Mouse (Mus musculus): Measurements from ENCODE around the gene Dera. TPM values are rescaled to one million over a fixed set of nuclear protein-coding genes. Genes with fewer than 3 reads are reported as not detected.

The Dera gene
- 29.0 to 35.4 TPM (median 32.2 TPM) in 4 replicates for total RNA-seq (2023; ENCODE audit: inconsistent age)

DNA sequence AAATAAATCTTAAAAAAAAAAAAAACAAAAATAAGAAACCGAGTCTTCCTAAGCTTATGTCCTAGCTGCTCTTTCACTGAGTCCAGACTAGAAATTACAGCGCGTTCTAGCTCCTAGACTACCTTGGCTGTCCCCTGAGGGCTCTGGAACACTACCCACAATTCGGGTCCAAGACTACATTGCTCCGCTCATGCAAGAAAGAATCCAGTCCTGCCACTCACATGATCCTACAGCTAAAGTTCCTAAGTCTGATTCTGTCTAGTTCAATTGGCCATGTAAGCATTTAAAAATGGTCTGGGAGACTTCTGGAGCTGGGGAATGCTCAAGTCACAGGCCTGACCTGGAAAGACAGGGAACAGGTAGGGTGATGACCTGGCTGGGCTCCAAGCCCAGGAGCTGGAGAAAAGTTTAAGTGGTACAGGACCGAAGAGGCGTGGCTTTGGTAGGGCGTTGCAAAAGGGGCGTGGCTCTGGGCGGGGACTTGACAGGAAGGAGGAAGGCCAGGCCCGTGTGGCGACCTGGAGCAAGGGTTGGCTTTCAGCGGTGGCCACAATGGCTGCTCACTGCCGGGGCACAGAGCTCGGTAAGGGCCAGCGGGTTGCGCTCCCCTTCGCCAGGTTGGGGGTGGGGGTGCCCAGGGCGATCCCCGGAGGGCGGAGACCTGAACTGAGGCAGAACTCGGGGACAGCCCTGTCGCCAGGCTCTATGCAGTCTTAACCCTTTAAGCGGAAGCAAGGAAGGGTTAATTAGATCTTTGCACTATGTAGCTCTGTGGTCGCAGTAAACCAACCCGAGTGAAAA, at the start of gene Dera:
Gene Dera (plus strand): TSS at position 491 of the 801 bp plus-strand sequence.

DNA sequence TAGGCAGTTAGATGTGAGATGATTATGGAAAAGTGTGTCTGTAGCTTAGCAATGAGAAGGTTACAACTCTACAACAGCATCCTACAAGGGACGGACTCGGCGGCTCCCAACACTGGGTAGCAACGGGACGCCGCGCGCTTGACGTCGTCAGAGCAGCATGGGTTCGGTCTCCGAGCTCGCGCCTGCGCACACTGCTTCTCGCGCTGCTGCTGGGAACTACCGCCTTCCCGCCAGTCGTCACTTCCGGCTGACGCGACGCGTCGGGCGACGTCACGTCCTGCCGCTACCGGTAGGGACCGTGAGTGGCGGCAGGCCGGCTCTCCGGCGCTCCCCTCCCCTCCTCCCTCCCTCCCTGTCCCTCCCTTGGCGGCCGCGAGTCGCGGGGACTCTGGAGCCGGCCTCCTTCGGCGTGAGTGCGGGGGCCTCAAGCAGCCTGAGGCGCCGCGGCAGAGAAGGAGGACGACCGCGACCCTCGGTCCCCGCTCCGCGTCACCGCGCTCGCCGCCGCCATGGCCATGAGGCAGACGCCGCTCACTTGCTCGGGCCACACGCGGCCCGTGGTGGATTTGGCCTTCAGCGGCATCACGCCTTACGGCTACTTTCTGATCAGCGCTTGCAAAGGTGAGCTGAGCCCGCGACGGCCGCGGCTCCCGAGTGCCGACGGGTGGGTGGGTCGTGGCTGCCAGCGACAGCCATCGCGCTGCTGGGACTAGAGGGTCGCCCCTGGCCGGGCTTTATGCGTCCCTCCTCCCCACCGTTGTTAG, 19.3 kb upstream of the Dera start, which contains the start of gene Strap:
Gene Strap (plus strand): TSS at position 233 of the 764 bp plus-strand sequence.

Other genes with a start within 250 kb of the Dera start
- gene Eps8, start 99.7 kb upstream of the Dera start, total RNA-seq (2023; ENCODE audit: inconsistent age), result 16.6 to 22.8 TPM (median 17.6 TPM) in 4 replicates
- gene Strap, start 19.5 kb upstream of the Dera start, total RNA-seq (2023; ENCODE audit: inconsistent age), result 98.3 to 111 TPM (median 101 TPM) in 4 replicates